Mouse (Mus musculus) testis, adult 2 months (tissue): ENCODE results near the gene Eid1. TPM values are rescaled to one million over a fixed set of nuclear protein-coding genes. Genes with fewer than 3 reads are reported as not detected.

Experiments
- H3K27ac ChIP-seq: fragments of 200-500 bp; 2 replicates; pipeline ENCODE4 v1.5.1; 2012; ENCODE audit warnings: low read depth, low read length; ENCODE audit not compliant: control insufficient read depth, insufficient read depth
- H3K27me3 ChIP-seq: fragments of 200-500 bp; 2 replicates; pipeline ENCODE4 v1.6.1; 2012; ENCODE audit warnings: mild to moderate bottlenecking, low read length, moderate library complexity; ENCODE audit not compliant: control insufficient read depth, insufficient read depth
- H3K36me3 ChIP-seq: fragments of 200-500 bp; 2 replicates; pipeline ENCODE4 v1.6.1; 2012; ENCODE audit warnings: mild to moderate bottlenecking, low read length; ENCODE audit not compliant: control insufficient read depth, insufficient read depth
- H3K4me1 ChIP-seq: fragments of 200-500 bp; 2 replicates; pipeline ENCODE4 v1.6.1; 2012; ENCODE audit warnings: low read length; ENCODE audit not compliant: control insufficient read depth, insufficient read depth
- H3K4me3 ChIP-seq: fragments of 200-500 bp; 2 replicates; pipeline ENCODE4 v1.5.1; 2012; ENCODE audit warnings: low read depth, mild to moderate bottlenecking, low read length, moderate library complexity, mixed read lengths; ENCODE audit not compliant: control insufficient read depth
- CTCF ChIP-seq: fragments of 200-500 bp; IDR thresholded peaks from 2 replicates; pipeline ENCODE4 v1.5.1; 2012; ENCODE audit warnings: low read depth, mild to moderate bottlenecking, inconsistent platforms, low read length, moderate library complexity; ENCODE audit not compliant: control insufficient read depth, insufficient read depth, insufficient replicate concordance
- POLR2A ChIP-seq: fragments of 200-500 bp; IDR thresholded peaks from 2 replicates; pipeline ENCODE4 v1.6.1; 2012; ENCODE audit warnings: low read depth, mild to moderate bottlenecking, inconsistent platforms, low read length, moderate library complexity; ENCODE audit not compliant: control insufficient read depth
- polyA plus RNA-seq: library from polyadenylated mRNA; depleted of rRNA; stranded (reverse); fragments of >200 nt; gene quantifications from 2 replicates; pipeline ENCODE4 v1.2.3, GENCODE M21; 2012

Gene Eid1
- polyA plus RNA-seq, 1 experiment: 5.4 TPM

DNA sequence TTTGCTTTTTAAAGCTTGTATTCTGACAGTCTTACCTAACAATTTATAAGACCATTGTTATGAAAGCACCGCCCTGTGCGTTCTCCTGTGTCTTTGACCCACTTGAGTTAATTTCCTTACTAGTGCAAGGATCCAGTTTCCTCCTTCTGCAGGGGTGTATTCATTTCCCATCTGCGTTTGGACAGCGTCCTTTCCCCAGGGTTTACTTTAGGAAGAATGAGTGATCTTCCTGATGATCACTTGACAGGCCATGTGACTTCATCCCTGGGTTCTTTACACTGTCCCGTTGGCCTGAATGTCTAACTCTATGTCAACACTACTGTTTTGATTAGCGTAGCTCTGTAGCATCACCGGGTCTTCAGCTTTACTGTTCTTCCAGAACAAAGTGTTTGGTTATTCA lies 35.6 kb upstream of the Eid1 start:
- TF ChIP-seq CTCF (no peak), POLR2A (no peak)
- Histone ChIP-seq H3K27me3 (no peaks in the 10 kb centered on the region), H3K4me3 (no peak overlapping the region), H3K4me1 (no peaks in the 10 kb centered on the region), H3K36me3 (no peaks in the 10 kb centered on the region), H3K27ac (no peak overlapping the region)

DNA sequence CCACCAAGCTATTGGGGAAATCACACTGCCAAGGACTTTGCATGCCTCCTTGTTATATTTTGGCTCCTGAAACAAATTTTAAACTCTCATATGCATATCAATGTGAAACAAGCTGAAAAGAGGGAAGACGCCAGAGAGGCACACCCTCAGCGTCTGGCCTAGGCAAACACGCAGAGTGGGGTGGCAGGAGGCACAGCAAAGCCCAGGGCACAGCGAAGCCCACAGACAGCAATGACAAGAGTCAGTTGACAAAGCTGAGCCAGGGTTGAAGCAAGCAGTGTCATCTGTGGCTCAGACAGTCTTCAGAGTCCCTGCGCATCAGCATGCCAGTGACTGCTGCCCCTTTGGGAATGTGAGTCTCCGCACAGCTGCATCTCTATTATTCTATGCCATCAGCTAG lies 28.0 kb upstream of the Eid1 start:
- no peaks in the 10 kb centered on the region for H3K27me3 ChIP-seq
- H3K27ac ChIP-seq: no peak overlapping the region
- H3K4me1 ChIP-seq: no peaks in the 10 kb centered on the region
- no peaks in the 10 kb centered on the region for H3K36me3 ChIP-seq
- TF ChIP-seq POLR2A: no peak
- TF ChIP-seq CTCF: no peak
- H3K4me3 ChIP-seq: no peak overlapping the region

DNA sequence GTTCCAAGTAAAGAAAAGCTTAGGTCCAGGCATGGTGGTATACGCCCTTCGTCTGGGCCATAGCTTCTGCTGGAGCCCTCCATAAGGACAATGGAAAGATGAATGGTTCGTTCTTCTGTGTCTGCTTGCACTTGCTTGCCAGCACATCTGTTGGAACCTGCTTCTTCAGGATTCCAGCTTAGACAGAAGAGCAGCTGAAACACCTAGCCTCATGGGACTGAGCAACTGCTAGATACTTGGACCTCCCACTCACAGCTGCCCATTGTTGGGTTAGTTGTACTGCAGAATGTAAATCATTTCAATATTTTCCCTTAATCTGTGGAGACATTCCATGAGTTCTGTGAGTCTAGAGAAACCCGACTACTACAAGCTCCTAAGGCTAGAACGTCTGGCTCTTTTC lies 22.9 kb upstream of the Eid1 start:
- no peak for TF ChIP-seq CTCF
- TF ChIP-seq POLR2A: no peak
- Histone ChIP-seq H3K4me3 (no peak overlapping the region), H3K27ac (no peak overlapping the region), H3K36me3 (no peaks in the 10 kb centered on the region), H3K27me3 (no peaks in the 10 kb centered on the region), H3K4me1 (no peaks in the 10 kb centered on the region; the same call in 1 of the 2 replicates)

DNA sequence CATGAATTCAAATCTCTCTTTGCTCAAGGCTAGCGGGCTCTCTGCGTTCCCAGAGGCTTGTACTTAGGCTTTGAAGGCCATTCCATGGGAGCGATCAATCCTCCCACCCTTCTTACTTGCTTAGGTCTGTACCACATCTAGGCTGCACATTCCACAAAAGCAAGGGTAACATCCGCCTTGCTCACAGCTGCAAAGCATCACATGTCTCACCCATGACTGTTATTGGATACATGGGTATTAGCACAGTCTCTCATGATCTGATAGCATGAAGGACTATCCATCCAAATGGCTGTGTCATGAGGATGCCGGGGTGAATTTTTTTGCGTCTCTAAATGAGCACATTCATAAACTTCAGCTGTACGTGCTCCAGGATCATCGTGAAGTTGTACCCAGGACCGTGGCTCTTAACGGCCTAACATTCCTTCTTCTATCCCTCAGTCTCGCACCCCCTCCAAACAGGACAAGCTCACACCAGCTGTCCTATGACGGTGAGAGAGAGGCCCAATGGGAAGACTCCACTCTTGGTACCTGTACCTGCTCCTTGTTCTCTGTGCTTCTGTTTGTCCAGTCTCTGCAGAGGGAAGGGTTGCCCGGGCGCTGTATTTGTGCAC lies 22.0 kb upstream of the Eid1 start:
- Histone ChIP-seq H3K36me3 (no peaks in the 10 kb centered on the region), H3K4me3 (no peak overlapping the region), H3K4me1 (no peaks in the 10 kb centered on the region; the same call in 1 of the 2 replicates), H3K27ac (no peak overlapping the region), H3K27me3 (no peaks in the 10 kb centered on the region)
- no peak for TF ChIP-seq CTCF
- no peak for TF ChIP-seq POLR2A

DNA sequence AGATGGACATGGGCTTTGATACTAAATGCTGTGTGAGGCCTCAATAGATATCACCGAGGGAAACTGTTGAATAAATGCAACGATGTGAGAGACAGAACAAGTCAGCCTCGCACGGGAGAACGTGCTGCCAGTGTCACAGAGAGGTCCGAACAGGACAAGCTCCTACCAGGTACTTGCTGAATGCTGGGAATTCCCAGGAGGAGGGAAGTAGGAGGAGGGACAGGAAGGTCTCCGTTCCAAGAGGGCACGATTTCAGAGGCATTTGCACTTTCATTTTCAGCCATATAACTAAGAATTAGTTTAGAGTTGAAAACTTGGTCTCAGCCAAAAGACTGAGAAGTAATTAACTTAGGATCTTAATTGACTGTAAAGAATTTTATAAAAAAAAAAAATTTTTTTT lies 21.3 kb upstream of the Eid1 start:
- no peaks in the 10 kb centered on the region; the same call in 1 of the 2 replicates for H3K4me1 ChIP-seq
- no peak overlapping the region for H3K27ac ChIP-seq
- H3K36me3 ChIP-seq: no peaks in the 10 kb centered on the region
- H3K27me3 ChIP-seq: no peaks in the 10 kb centered on the region
- no peak for TF ChIP-seq POLR2A
- no peak for TF ChIP-seq CTCF
- no peak overlapping the region for H3K4me3 ChIP-seq

DNA sequence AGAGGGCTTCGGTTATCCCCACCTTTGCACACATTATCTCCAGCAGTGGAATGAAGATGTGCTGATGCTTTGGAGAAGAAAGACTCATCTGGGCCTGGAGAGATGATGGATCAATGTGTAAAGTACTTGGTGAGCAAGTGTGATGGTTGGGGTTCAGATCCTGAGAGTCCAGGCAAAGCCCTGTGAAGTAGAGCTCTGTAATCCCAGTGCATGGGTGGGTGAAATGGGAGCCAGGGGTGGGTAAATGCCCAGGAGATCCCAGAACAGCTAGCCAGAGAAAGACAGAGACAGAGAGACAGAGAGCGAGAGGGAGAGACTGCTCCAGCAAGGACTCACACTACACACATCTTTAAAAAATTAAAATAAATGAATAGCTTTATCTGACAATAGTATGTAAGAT lies 19.6 kb upstream of the Eid1 start:
- no peaks in the 10 kb centered on the region; the same call in 1 of the 2 replicates for H3K4me1 ChIP-seq
- no peak overlapping the region for H3K4me3 ChIP-seq
- H3K27me3 ChIP-seq: no peaks in the 10 kb centered on the region
- H3K27ac ChIP-seq: no peak overlapping the region
- TF ChIP-seq CTCF (no peak), POLR2A (no peak)
- H3K36me3 ChIP-seq: no peaks in the 10 kb centered on the region

DNA sequence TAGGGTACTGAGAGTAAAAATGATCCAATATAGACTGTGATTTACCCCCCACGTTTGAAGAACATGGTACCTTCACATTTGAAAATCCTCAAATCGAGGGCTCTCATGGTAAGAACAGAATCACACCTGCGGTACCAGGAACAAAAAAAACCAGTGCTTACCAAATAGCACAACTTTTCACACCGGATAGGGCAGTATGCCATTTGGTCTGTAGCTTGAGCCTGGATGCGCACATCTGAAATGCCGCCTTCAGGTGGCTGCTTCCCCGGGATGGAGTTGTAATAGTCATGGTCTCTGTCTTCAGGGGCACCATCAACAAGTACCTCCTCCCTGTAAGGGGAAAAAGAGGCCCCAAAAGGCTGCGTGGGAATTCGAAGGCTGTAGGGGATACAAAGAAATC lies 17.5 kb upstream of the Eid1 start:
- TF ChIP-seq POLR2A: no peak
- no peak for TF ChIP-seq CTCF
- no peaks in the 10 kb centered on the region for H3K27me3 ChIP-seq
- peaks cover 1% of the 10 kb centered on the region for H3K4me1 ChIP-seq
- no peak overlapping the region for H3K27ac ChIP-seq
- no peak overlapping the region for H3K4me3 ChIP-seq
- no peaks in the 10 kb centered on the region for H3K36me3 ChIP-seq

DNA sequence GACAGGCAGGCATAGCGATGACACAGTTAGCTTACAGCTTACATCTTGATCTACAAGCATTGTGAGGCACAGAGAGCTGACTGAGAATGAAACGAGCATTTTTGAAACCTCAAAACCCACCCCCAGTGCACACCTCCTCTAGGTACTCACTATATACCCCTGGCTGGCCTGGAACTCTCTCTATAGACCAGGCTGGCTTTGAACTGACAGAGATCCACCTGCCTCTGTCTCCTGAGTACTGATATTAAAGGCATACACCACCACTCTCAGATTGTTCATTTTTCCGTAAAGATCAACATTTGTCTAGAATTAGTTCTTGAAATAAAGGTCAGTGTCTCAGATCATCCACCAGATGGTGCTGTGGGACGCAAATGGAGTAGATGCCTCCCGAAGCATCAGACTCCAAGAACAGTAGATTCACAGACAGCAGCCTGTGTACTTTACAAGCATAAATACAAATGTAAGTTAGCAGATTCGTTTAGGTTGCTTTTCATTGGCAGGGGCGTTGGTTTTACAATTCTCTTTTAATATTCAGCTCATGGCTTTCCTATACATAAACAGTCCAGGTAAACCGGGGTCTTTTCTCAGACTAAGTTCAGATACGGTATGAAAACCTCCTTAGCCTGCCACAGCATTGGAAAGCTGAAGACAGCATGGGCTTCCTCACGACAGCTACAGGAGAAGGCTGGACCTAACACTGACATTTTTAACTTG lies 12.9 kb upstream of the Eid1 start:
- Histone ChIP-seq H3K27ac (0 out of 2 replicates have a peak overlapping the region, but pooled peaks have one; percentile 43), H3K4me3 (peak overlapping the region; percentile 35; the same call in 1 of the 2 replicates)
- peak; percentile 24; the same call in 1 of the 2 replicates for TF ChIP-seq CTCF
- no peak for TF ChIP-seq POLR2A

More for the DNA sequence above, 12.9 kb upstream of the Eid1 start:
- Histone ChIP-seq H3K27me3 (no peaks in the 10 kb centered on the region), H3K36me3 (no peaks in the 10 kb centered on the region), H3K4me1 (peaks cover 8% of the 10 kb centered on the region)
